In the genomic region with DNA sequence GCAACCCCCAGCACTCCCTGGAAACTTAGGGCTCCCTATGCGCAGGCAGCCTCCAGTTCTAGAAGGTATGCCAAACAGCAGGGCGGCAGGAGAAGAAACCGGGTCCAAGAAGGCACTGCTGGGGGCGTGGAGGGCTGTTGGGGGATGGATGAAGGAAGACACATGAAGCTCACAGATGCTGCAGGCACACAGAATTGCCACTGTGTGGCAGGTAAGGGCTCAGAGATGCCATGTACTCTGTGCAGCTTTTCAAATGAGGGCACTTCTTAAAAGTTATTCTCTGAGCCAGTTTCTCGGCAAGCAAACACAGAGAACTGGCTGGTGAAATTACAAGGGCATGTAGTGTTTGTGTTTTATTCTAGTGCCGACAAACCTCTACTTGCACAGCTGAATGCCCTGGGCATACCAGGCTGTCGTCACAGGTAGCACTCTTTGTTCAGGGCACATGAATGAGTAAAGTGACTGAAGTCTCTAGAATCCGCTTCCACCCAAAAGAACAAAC, we compare ENCODE assay signal across 9 mouse cellular contexts.
DNase-seq lines count a peak whose midpoint lies in the region; ATAC-seq and TF ChIP-seq lines count a peak whose summit lies in the region.
"Had no signal": no experiment of that assay in that cellular context is flagged by ENCODE, and none has a peak within 500 bp of the region (broad histone marks: within the 10 kb centered on the region; RNA-seq: fewer than 3 reads in every experiment).

No protein-coding gene starts in this region.

- 64% methylated on average over 8 of the region's 8 CpGs for WGBS in kidney, adult 2 months
- WGBS in forebrain, embryonic 12.5 days = 35% methylated on average over 8 of the region's 8 CpGs

- H3K27ac ChIP-seq in kidney, adult 2 months (ENCODE audit: insufficient read depth, low read depth, low read length) = no peak overlapping the region
- 0 out of 2 replicates have a peak overlapping the region, but pooled peaks have one; percentile 50 for H3K27ac ChIP-seq in forebrain, embryonic 12.5 days

- H3K9ac ChIP-seq in forebrain, embryonic 12.5 days = no peak overlapping the region; the same call in 1 of the 2 replicates

- no peak overlapping the region for H3K4me3 ChIP-seq in kidney, adult 2 months (ENCODE audit: insufficient read depth, low read depth, low read length)
- H3K4me3 ChIP-seq in forebrain, embryonic 12.5 days (replicated peaks) = no peak overlapping the region

- intact Hi-C loops in left cerebral cortex, postnatal 36 days (cut with DNase I) = no loop called here

- no peak for TF ChIP-seq POLR2A in kidney, adult 2 months (IDR thresholded peaks at IDR 0.05; ENCODE audit: low read depth, low read length)

- TF ChIP-seq CTCF in kidney, adult 2 months (conservative IDR thresholded peaks at IDR 0.05; ENCODE audit: insufficient read depth, insufficient read length, low read depth, low read length) = 0 out of 2 replicates have a peak, but pooled peaks have one; percentile 12

- DNase-seq in kidney, adult 2 months = no peak
- no peak for DNase-seq in kidney, postnatal 25 days
- no peak for DNase-seq in urinary bladder, postnatal 10 days (ENCODE audit: low spot score)
- no peak for DNase-seq in embryo, embryonic 10.5 days (ENCODE audit: low spot score)
- DNase-seq in left cerebral cortex, postnatal 36 days (ENCODE audit: low spot score in 2 of 2) = no peak
- DNase-seq: cerebellum, postnatal 25 days had no signal

- H3K4me2 ChIP-seq in forebrain, embryonic 12.5 days = peak overlapping the region; percentile 35

- H3K27me3 ChIP-seq in kidney, adult 2 months (replicated peaks; ENCODE audit: control insufficient read depth, insufficient read depth, low read length) = no peaks in the 10 kb centered on the region
- peaks cover 7% of the 10 kb centered on the region for H3K27me3 ChIP-seq in forebrain, embryonic 12.5 days

- H3K4me1 ChIP-seq in kidney, adult 2 months (ENCODE audit: control insufficient read depth, insufficient read depth, low read length) = no peaks in the 10 kb centered on the region
- peaks cover 56% of the 10 kb centered on the region for H3K4me1 ChIP-seq in forebrain, embryonic 12.5 days

- no peaks in the 10 kb centered on the region for H3K9me3 ChIP-seq in forebrain, embryonic 12.5 days

- no peaks in the 10 kb centered on the region for H3K36me3 ChIP-seq in kidney, adult 2 months (ENCODE audit: control insufficient read depth, insufficient read depth, low read length)
- H3K36me3 ChIP-seq in forebrain, embryonic 12.5 days (replicated peaks) = no peaks in the 10 kb centered on the region

- ATAC-seq in CD4-positive, CD25-positive, alpha-beta regulatory T cell, adult 4 months = peak; percentile 35
- no peak; the same call in 1 of the 2 replicates for ATAC-seq in forebrain, embryonic 12.5 days (ENCODE audit: low FRiP score)
- peak; percentile 52 for ATAC-seq in megakaryocyte progenitor cell, adult 5-6 weeks (replicated peaks; ENCODE audit: poor library complexity)
